Mouse (Mus musculus) liver, postnatal 0 days (tissue): ENCODE measurements around the gene Zfp346.

Source experiments
- CTCF ChIP-seq: sonication (generic); IDR thresholded peaks from 2 replicates; pipeline ENCODE4 v1.5.1; 2016; ENCODE audit warnings: antibody characterized with exemption, low read depth
- EP300 ChIP-seq: IDR thresholded peaks from 2 replicates; pipeline ENCODE4 v1.6.1; 2016; ENCODE audit warnings: antibody characterized with exemption, low read depth, mild to moderate bottlenecking

- no peak for TF ChIP-seq EP300
- TF ChIP-seq CTCF, result no peak
Observed at GRCm38 (mm10) chr13:55105953-55106691, 1.0 kb downstream of the Zfp346 start.
